Mouse (Mus musculus) megakaryocyte, embryonic 14.5 days (primary cell): Measurements from ENCODE around the gene Ppp1r16b.

Source experiments
- FLI1 ChIP-seq: IDR thresholded peaks from 2 replicates; pipeline ENCODE4 v1.6.1; 2012; ENCODE audit warnings: low read length, inconsistent platforms, mixed read lengths
- GATA1 ChIP-seq: IDR thresholded peaks from 3 replicates; pipeline ENCODE4 v1.6.1; 2012; ENCODE audit warnings: mixed read lengths, low read length, inconsistent platforms, borderline replicate concordance

DNA sequence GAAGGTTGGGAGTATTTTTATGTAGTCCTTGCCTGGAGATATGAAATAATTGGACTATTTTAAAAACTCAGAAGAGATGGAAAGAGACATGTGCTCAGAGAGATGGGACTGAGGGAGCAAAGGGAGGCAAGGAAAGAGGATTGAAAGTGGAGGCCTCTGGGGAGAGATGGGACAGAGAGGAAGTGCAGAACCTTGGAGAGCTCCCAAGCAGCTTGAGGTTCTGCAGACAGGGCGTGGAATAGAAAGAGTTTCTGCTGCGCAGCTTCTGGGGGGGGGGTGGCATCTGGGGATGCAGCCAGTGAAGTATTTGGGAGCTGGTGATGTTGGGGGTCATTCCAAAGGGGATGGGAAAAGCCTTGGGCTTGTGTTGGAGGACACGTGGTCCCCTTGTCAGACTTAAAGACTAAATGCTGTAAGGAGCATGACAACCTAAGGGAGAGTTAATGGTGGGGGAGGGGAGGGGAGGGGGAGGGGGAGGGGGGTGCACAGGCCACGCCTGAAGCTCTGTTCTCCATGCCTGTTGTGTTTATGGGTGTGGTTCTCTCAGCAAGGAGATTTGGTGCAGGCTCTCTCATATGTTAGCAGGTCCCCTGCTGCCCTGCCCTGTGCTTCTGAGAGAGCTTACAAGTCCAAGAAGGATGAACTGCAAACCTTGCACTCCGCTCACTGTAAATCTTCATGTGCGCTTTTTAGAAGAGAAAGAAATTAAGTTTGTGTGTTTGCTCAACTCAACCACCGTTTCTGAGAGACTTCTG is 63.0 kb downstream of the Ppp1r16b start:
- no peak for TF ChIP-seq GATA1
- no peak for TF ChIP-seq FLI1
